Mouse (Mus musculus) left cerebral cortex, adult 8-10 months (tissue): ENCODE results near the gene Vmn1r214. TPM values are rescaled to one million over a fixed set of nuclear protein-coding genes. Genes with fewer than 3 reads are reported as not detected.

ENCODE experiments used
- DNase-seq, 2 experiments: peaks; one replicate each; pipeline ENCODE4 v3.0.0; 2022; ENCODE audit warnings: low spot score in 2 of 2
- total RNA-seq, 4 experiments: library from RNA; stranded (reverse); gene quantifications; 2 replicates each; pipeline ENCODE4 v1.2.4; 2022

The Vmn1r214 gene
- total RNA-seq = not detected

- DNase-seq = no peak
Measured at GRCm38 (mm10) chr13:23030118-23030517, at the start of gene Vmn1r214. Gene Vmn1r214, plus strand, starts transcription at chr13:23030418.

- DNase-seq = no peak
Measured at GRCm38 (mm10) chr13:22990214-22990891, 39.9 kb upstream of the Vmn1r214 start.

GRCm38 (mm10) chr13:22992178-22992700, 38.0 kb upstream of the Vmn1r214 start:
- DNase-seq = no peak

GRCm38 (mm10) chr13:22992721-22993120, 37.5 kb upstream of the Vmn1r214 start:
- no peak for DNase-seq

- no peak for DNase-seq
Measured at GRCm38 (mm10) chr13:23007356-23007755, 22.9 kb upstream of the Vmn1r214 start, which contains the start of gene Vmn1r213. Gene Vmn1r213, plus strand, starts transcription at chr13:23007656.

GRCm38 (mm10) chr13:23018158-23018557, 12.1 kb upstream of the Vmn1r214 start:
- DNase-seq = no peak

- DNase-seq = no peak
Measured at GRCm38 (mm10) chr13:23024812-23025211, 5.4 kb upstream of the Vmn1r214 start.

- no peak for DNase-seq
Measured at GRCm38 (mm10) chr13:23057778-23058177, 27.6 kb downstream of the Vmn1r214 start.

- no peak for DNase-seq
Measured at GRCm38 (mm10) chr13:23067725-23068124, 37.5 kb downstream of the Vmn1r214 start, which contains the start of gene Vmn1r215. Gene Vmn1r215, plus strand, starts transcription at chr13:23068025.

GRCm38 (mm10) chr13:23069312-23069711, 39.1 kb downstream of the Vmn1r214 start:
- no peak for DNase-seq

Other genes with a start within 250 kb of the Vmn1r214 start
- gene Vmn1r209, start 220.7 kb upstream of the Vmn1r214 start, total RNA-seq = under 1 TPM in 2 of 4 experiments, not detected in 2; 0.07 to 0.09 TPM
- not detected for gene Vmn1r210, start 199.1 kb upstream of the Vmn1r214 start, total RNA-seq
- not detected for gene Vmn1r211, start 172.9 kb upstream of the Vmn1r214 start, total RNA-seq
- gene Vmn1r212, start 146.2 kb upstream of the Vmn1r214 start, total RNA-seq = not detected
- gene Vmn1r213, start 22.8 kb upstream of the Vmn1r214 start, total RNA-seq = not detected
- not detected for gene Vmn1r215, start 37.6 kb downstream of the Vmn1r214 start, total RNA-seq
- not detected for gene Vmn1r217, start 87.8 kb downstream of the Vmn1r214 start, total RNA-seq
- not detected for gene Vmn1r218, start 102.7 kb downstream of the Vmn1r214 start, total RNA-seq
- not detected for gene Vmn1r219, start 128.9 kb downstream of the Vmn1r214 start, total RNA-seq
- gene Vmn1r220, start 157.6 kb downstream of the Vmn1r214 start, total RNA-seq = not detected
- not detected for gene Vmn1r221, start 183.7 kb downstream of the Vmn1r214 start, total RNA-seq
- gene Vmn1r222, start 205.5 kb downstream of the Vmn1r214 start, total RNA-seq = not detected
- not detected for gene Vmn1r223, start 216.7 kb downstream of the Vmn1r214 start, total RNA-seq